Mouse (Mus musculus) megakaryocyte, embryonic 14.5 days (primary cell): Measurements from ENCODE around the gene Arl8a.
"Not testable (repeated sequence)": the region's sequence is repeated elsewhere in the genome, so short reads cannot be mapped to it uniquely, and the experiment has no call there.

Source experiments
- FLI1 ChIP-seq: IDR thresholded peaks from 2 replicates; pipeline ENCODE4 v1.6.1; 2012; ENCODE audit warnings: low read length, inconsistent platforms, mixed read lengths
- GATA1 ChIP-seq: IDR thresholded peaks from 3 replicates; pipeline ENCODE4 v1.6.1; 2012; ENCODE audit warnings: mixed read lengths, low read length, inconsistent platforms, borderline replicate concordance

GRCm38 (mm10) chr1:135194335-135194734, 47.7 kb downstream of the Arl8a start:
- not testable (repeated sequence) for TF ChIP-seq GATA1, FLI1
